Mouse (Mus musculus) bone marrow macrophage, adult 2 months (primary cell): ENCODE results near the gene Camsap3.

Experiments
- CTCF ChIP-seq: IDR thresholded peaks from 2 replicates; pipeline ENCODE4 v1.5.1; 2012; ENCODE audit warnings: low read depth, mild to moderate bottlenecking, low read length, moderate library complexity
- POLR2A ChIP-seq: IDR thresholded peaks from 2 replicates; pipeline ENCODE4 v1.6.1; 2012; ENCODE audit warnings: mild to moderate bottlenecking, low read depth, low read length, borderline replicate concordance

DNA sequence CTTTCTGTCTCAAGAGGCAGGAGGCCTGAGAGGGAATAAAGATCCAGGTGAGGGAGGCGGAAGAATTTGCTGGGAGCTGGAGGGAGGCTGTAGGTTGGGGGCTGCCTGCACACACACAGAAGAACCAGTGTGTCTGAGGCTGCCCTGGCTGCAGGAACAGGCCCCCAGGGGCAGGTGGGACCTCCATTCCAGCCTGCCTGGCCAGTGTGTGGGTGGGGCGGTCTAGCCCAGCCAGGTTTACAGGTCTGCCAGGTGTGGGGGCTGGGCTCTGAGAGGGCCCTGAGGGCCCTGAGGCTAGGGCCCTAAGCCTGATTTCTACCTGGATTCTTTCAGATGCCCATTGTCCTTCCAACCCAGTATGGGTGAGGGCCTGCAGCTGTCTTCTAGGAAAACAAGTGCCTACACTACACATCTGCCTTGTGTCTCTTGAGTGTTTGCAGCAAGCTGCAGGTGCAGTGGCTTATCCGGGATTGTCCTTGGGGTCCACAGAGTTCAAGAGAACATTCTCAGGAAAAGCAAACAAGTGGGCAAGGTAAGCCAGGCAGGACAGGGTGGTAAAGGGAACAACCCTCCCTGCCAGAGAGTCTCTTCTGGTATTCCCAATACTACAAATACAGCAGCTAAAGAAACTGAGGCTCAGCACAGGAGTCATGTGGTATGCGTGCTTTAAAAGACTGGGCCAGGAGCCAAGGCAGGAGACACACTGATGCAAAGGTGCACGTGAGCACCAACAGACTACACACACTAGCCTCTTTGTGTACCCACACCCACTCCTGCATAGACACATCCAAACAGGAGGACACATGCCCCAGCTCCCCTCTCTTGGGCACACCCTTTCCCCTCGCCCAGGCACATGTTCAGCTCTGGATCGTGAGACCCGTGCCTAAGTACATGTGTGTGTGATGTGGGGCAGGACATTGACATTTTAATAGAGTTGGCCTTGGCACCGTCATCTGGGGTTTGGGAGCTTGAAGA lies 7.4 kb upstream of the Camsap3 start:
- TF ChIP-seq CTCF (no peak), POLR2A (no peak)
